Mouse (Mus musculus) lung, embryonic 15.5 days (tissue): ENCODE measurements around the gene Gpr15. TPM values are rescaled to one million over a fixed set of nuclear protein-coding genes. Genes with fewer than 3 reads are reported as not detected.

Experiments used
- ATAC-seq: fragments of 200-750 bp; cut with Nextera tagmentation; 2 replicates; pipeline ENCODE4 v1.8.0; 2017; ENCODE audit warnings: moderate number of reproducible peaks, borderline replicate concordance; ENCODE audit not compliant: low FRiP score, low TSS enrichment; ENCODE audit errors: extremely low read depth
- H3K27ac ChIP-seq: fragments of 300-500 bp; sonication (generic); 2 replicates; pipeline ENCODE4 v1.5.1; 2015; ENCODE audit warnings: moderate library complexity, mild to moderate bottlenecking, inconsistent platforms
- H3K27me3 ChIP-seq: fragments of 300-500 bp; sonication (generic); 2 replicates; pipeline ENCODE4 v1.6.1; 2015; ENCODE audit warnings: inconsistent platforms
- H3K36me3 ChIP-seq: fragments of 300-500 bp; sonication (generic); 2 replicates; pipeline ENCODE4 v1.6.1; 2015; ENCODE audit warnings: inconsistent platforms
- H3K4me1 ChIP-seq: fragments of 300-500 bp; sonication (generic); 2 replicates; pipeline ENCODE4 v1.6.1; 2015; ENCODE audit warnings: inconsistent platforms
- H3K4me2 ChIP-seq: fragments of 300-500 bp; sonication (generic); 2 replicates; pipeline ENCODE4 v1.6.1; 2015; ENCODE audit warnings: inconsistent platforms, mild to moderate bottlenecking, moderate library complexity
- H3K4me3 ChIP-seq: fragments of 300-500 bp; sonication (generic); 2 replicates; pipeline ENCODE4 v1.5.1; 2015; ENCODE audit warnings: mild to moderate bottlenecking, inconsistent platforms
- H3K9ac ChIP-seq: fragments of 300-500 bp; sonication (generic); 2 replicates; pipeline ENCODE4 v1.6.1; 2015; ENCODE audit warnings: inconsistent platforms
- H3K9me3 ChIP-seq: fragments of 300-500 bp; sonication (generic); 2 replicates; pipeline ENCODE4 v1.6.1; 2016; ENCODE audit warnings: inconsistent platforms
- WGBS: fragments of 180-500 bp; shearing (Covaris S2); methylation state at CpG from one replicate; pipeline ENCODE4 v1.1.7; 2015; 5-methylcytosine and 5-hydroxymethylcytosine counted together
- microRNA-seq: library from miRNA; unstranded; fragments of <30 nt; microRNA quantifications from one replicate; pipeline ENCODE4, GENCODE M21; 2016
- polyA plus RNA-seq: library from polyadenylated mRNA; unstranded; fragments of >200 nt; fragmentation: Nextera tagmentation; extraction: Ambion mirVana; gene quantifications from 2 replicates; pipeline ENCODE4 v1.2.1, GENCODE M21; 2015

The Gpr15 gene
- polyA plus RNA-seq, 1 experiment from 2014 or later: 0.24 TPM

GRCm38 (mm10) chr16:58668586-58668985 lies 50.3 kb downstream of the Gpr15 start:
- Histone ChIP-seq H3K9ac (no peak overlapping the region), H3K4me3 (no peak overlapping the region), H3K27me3 (no peaks in the 10 kb centered on the region), H3K4me1 (peaks cover 8% of the 10 kb centered on the region), H3K9me3 (no peaks in the 10 kb centered on the region), H3K27ac (no peak overlapping the region), H3K4me2 (no peak overlapping the region), H3K36me3 (peaks cover 2% of the 10 kb centered on the region; the same call in 1 of the 2 replicates)
- ATAC-seq: no peak
- WGBS: 78% methylated on average over 3 of the region's 3 CpGs

Small RNA genes within 50 kb of the gene (microRNA-seq; reads per million reads assigned to microRNA genes)
- gene Gm27564: not detected

Other genes with a start within 250 kb of the Gpr15 start
- 27.3 and 29.7 TPM in 2 replicates for gene St3gal6, start 194.8 kb downstream of the Gpr15 start, polyA plus RNA-seq
- gene Gm813, start 102.1 kb downstream of the Gpr15 start, polyA plus RNA-seq: not detected in 2 replicates
- not detected in 2 replicates for gene E330017A01Rik, start 80.3 kb downstream of the Gpr15 start, polyA plus RNA-seq
- 24.9 and 26.8 TPM in 2 replicates for gene Cpox, start 48.8 kb downstream of the Gpr15 start, polyA plus RNA-seq
- 110 and 111 TPM in 2 replicates for gene Cldnd1, start 8.8 kb upstream of the Gpr15 start, polyA plus RNA-seq
- not detected in 2 replicates for gene Olfr172, start 44.1 kb upstream of the Gpr15 start, polyA plus RNA-seq
- gene Olfr173, start 81.2 kb upstream of the Gpr15 start, polyA plus RNA-seq: not detected in 2 replicates
- gene Olfr175-ps1, start 107.7 kb upstream of the Gpr15 start, polyA plus RNA-seq: not detected in 2 replicates
- gene Olfr177, start 155.7 kb upstream of the Gpr15 start, polyA plus RNA-seq: not detected in 2 replicates
- not detected in 2 replicates for gene Olfr178, start 173.0 kb upstream of the Gpr15 start, polyA plus RNA-seq
- gene Olfr181, start 209.7 kb upstream of the Gpr15 start, polyA plus RNA-seq: not detected in 2 replicates
- gene Olfr180, start 210.3 kb upstream of the Gpr15 start, polyA plus RNA-seq: not detected in 2 replicates